Mouse (Mus musculus): ENCODE measurements around the gene Hmgb1.

The Hmgb1 gene

GRCm38 (mm10) chr5:149021120-149021519 lies 163.2 kb downstream of the Hmgb1 start:
- no peak for DNase-seq (ENCODE audit: low read depth, low spot score)

- no peak for DNase-seq (ENCODE audit: low read depth, low spot score)
These were observed 163.6 kb downstream of the Hmgb1 start for GRCm38 (mm10) chr5:149020681-149021062.

- DNase-seq (ENCODE audit: low read depth, low spot score) = no peak
These were observed 164.1 kb downstream of the Hmgb1 start for GRCm38 (mm10) chr5:149020059-149020680.

- no peak for DNase-seq (ENCODE audit: low read depth, low spot score)
These were observed 166.4 kb downstream of the Hmgb1 start for GRCm38 (mm10) chr5:149017666-149018415.

- no peak for DNase-seq (ENCODE audit: low read depth, low spot score)
These were observed 167.1 kb downstream of the Hmgb1 start for GRCm38 (mm10) chr5:149017181-149017580.

GRCm38 (mm10) chr5:149016261-149016660 lies 168.0 kb downstream of the Hmgb1 start:
- DNase-seq (ENCODE audit: low read depth, low spot score) = no peak

GRCm38 (mm10) chr5:149015335-149016201 lies 168.7 kb downstream of the Hmgb1 start:
- no peak for DNase-seq (ENCODE audit: low read depth, low spot score)

GRCm38 (mm10) chr5:149014600-149015268 lies 169.6 kb downstream of the Hmgb1 start:
- no peak for DNase-seq (ENCODE audit: low read depth, low spot score)

GRCm38 (mm10) chr5:149013817-149014508 lies 170.3 kb downstream of the Hmgb1 start:
- DNase-seq (ENCODE audit: low read depth, low spot score) = no peak

GRCm38 (mm10) chr5:149009111-149009510 lies 175.2 kb downstream of the Hmgb1 start:
- no peak for DNase-seq (ENCODE audit: low read depth, low spot score)

GRCm38 (mm10) chr5:149007295-149007646 lies 177.0 kb downstream of the Hmgb1 start:
- DNase-seq (ENCODE audit: low read depth, low spot score) = no peak

- peak; percentile 74 for DNase-seq (ENCODE audit: low read depth, low spot score)
These were observed 177.7 kb downstream of the Hmgb1 start for GRCm38 (mm10) chr5:149006362-149007294.

GRCm38 (mm10) chr5:149005701-149006361 lies 178.5 kb downstream of the Hmgb1 start:
- DNase-seq (ENCODE audit: low read depth, low spot score) = no peak

- no peak for DNase-seq (ENCODE audit: low read depth, low spot score)
These were observed 179.2 kb downstream of the Hmgb1 start for GRCm38 (mm10) chr5:149005083-149005482.

GRCm38 (mm10) chr5:149003137-149003536 lies 181.2 kb downstream of the Hmgb1 start:
- no peak for DNase-seq (ENCODE audit: low read depth, low spot score)

GRCm38 (mm10) chr5:149002803-149003115 lies 181.5 kb downstream of the Hmgb1 start:
- DNase-seq (ENCODE audit: low read depth, low spot score) = no peak

GRCm38 (mm10) chr5:149002034-149002802 lies 182.1 kb downstream of the Hmgb1 start:
- no peak for DNase-seq (ENCODE audit: low read depth, low spot score)

GRCm38 (mm10) chr5:148999802-149000201 lies 184.5 kb downstream of the Hmgb1 start:
- DNase-seq (ENCODE audit: low read depth, low spot score) = no peak

GRCm38 (mm10) chr5:148998512-148998911 lies 185.8 kb downstream of the Hmgb1 start:
- no peak for DNase-seq (ENCODE audit: low read depth, low spot score)
